Mouse (Mus musculus) spleen, postnatal 4 days (tissue): ENCODE results near the gene Polr3c.
"Not testable (repeated sequence)": the region's sequence is repeated elsewhere in the genome, so short reads cannot be mapped to it uniquely, and the experiment has no call there.

Experiments used
- DNase-seq, 2 experiments: peaks; one replicate each; pipeline ENCODE4 v3.0.0; 2022; ENCODE audit warnings: low spot score in 2 of 2

The Polr3c gene

GRCm38 (mm10) chr3:96678456-96678855, 49.0 kb downstream of the Polr3c start:
- no peak for DNase-seq

- no peak for DNase-seq
Measured at GRCm38 (mm10) chr3:96675690-96676089, 51.7 kb downstream of the Polr3c start.

GRCm38 (mm10) chr3:96675171-96675570, 52.3 kb downstream of the Polr3c start:
- DNase-seq = no peak

GRCm38 (mm10) chr3:96674442-96674841, 53.0 kb downstream of the Polr3c start:
- no peak for DNase-seq

GRCm38 (mm10) chr3:96673514-96673913, 53.9 kb downstream of the Polr3c start:
- DNase-seq = no peak

GRCm38 (mm10) chr3:96671519-96671918, 55.9 kb downstream of the Polr3c start:
- DNase-seq = no peak

- peak; percentile 72 to 83 for DNase-seq
Measured at GRCm38 (mm10) chr3:96669727-96670468, 57.5 kb downstream of the Polr3c start, which contains the start of gene Ankrd35. Gene Ankrd35, plus strand, starts transcription at chr3:96670131.

GRCm38 (mm10) chr3:96668424-96669067, 58.9 kb downstream of the Polr3c start:
- no peak for DNase-seq

- no peak for DNase-seq
Measured at GRCm38 (mm10) chr3:96667316-96667715, 60.1 kb downstream of the Polr3c start.

- DNase-seq = no peak
Measured at GRCm38 (mm10) chr3:96666916-96667315, 60.5 kb downstream of the Polr3c start.

GRCm38 (mm10) chr3:96665732-96666363, 61.6 kb downstream of the Polr3c start:
- DNase-seq = not testable (repeated sequence)

GRCm38 (mm10) chr3:96663432-96664239, 63.8 kb downstream of the Polr3c start:
- peak; percentile 54 to 83 for DNase-seq

- no peak for DNase-seq
Measured at GRCm38 (mm10) chr3:96662731-96663316, 64.6 kb downstream of the Polr3c start.
